Mouse (Mus musculus) monocyte, adult 59 days (primary cell): ENCODE measurements around the gene Trim56. TPM values are rescaled to one million over a fixed set of nuclear protein-coding genes. Genes with fewer than 3 reads are reported as not detected.

Experiments
- total RNA-seq, 2 experiments: library from RNA; stranded (reverse); gene quantifications; one replicate each; pipeline ENCODE4 v1.2.4; 2023

The Trim56 gene
- 10 to 100 TPM; 33.3 to 34.2 TPM for total RNA-seq

GRCm38 (mm10) chr5:137115866-137116847 is at the start of gene Trim56:
Trim56 (minus strand) TSS chr5:137116209.

DNA sequence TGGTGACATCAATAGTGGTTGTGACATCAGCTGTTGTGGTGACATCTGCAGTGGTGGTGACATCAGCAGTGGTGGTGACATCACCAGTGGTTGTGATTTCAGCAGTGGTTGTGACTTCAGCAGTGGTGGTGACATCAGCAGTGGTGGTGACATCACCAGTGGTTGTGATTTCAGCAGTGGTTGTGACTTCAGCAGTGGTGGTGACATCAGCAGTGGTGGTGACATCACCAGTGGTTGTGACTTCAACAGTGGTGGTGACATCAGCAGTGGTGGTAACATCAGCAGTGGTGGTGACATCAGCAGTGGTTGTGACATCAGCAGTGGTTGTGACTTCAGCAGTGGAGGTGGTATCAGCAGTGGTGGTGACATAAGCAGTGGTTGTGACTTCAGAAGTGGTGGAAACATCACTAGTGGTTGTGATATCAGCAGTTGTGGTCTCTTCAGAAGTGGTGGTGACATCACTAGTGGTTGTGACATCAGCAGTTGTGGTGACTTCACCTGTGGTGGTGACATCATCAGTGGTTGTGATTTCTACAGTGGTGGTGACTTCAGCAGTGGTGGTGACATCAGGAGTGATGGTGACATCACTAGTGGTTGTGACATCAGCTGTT is 33.4 kb upstream of the Trim56 start, which contains the start of gene Muc3:
Muc3 (minus strand) TSS at position 51 of the 611 bp plus-strand sequence.

DNA sequence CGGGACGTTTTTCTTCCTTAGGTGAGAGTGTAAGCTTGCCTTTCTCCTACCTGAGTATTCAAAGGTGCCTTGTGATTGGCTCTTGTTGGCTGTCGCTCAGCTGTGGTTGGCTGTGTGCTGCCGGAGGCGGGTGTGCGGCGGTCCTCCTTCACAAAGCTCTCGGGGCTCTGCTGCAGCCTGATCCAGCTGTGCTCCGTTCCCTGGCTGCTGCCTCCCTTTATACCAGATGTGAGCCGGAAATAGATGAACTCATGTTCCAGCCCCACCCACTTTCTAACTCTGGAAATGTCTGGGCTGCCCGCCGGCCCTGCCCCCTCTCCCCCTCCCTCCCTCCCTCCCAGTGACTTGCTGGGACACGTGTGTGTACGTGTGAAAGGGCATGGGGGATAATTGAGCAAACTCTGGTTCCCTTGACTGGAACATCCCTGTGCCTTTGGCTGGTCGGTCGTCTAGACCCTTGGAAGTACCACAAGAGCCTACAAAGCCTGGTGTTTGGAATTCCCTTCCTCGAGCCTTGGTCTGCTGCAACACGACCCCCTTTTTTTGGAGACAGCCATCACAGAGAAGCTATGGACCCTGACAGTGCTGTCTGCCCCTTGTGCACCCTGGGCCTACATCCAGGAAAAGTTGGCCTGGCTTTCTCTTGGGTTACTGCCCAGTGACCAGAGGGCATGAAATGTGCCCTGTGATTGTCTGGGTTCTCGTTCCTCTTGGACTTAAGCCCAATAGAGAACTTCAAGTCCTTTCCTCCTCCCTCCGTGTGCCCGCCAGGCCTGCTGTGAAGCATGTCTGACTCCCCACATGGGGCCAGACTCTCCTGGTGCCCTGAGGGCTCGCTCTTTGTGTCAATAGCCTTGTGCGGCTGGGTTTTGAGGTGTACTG is 43.7 kb downstream of the Trim56 start, which contains the start of gene Serpine1:
Serpine1 (minus strand) TSS at position 190 of the 882 bp plus-strand sequence.

Other genes with a start within 250 kb of the Trim56 start
- gene Col26a1, start 233.0 kb downstream of the Trim56 start, total RNA-seq: not detected
- gene Ift22, start 208.1 kb downstream of the Trim56 start, total RNA-seq: 1 to 10 TPM; 6.0 to 6.5 TPM
- gene Fis1, start 162.9 kb downstream of the Trim56 start, total RNA-seq: 100 to 1,000 TPM; 189 to 192 TPM
- gene Cldn15, start 149.6 kb downstream of the Trim56 start, total RNA-seq: 1 to 10 TPM; 1.1 to 2.3 TPM
- 100 to 1,000 TPM; 238 to 266 TPM for gene Plod3, start 129.2 kb downstream of the Trim56 start, total RNA-seq
- 10 to 100 TPM; 88.6 to 93.8 TPM for gene Znhit1, start 128.2 kb downstream of the Trim56 start, total RNA-seq
- gene Vgf, start 89.8 kb downstream of the Trim56 start, total RNA-seq: under 1 TPM in 1 of 2 experiments, not detected in 1; 0.33 TPM
- gene Ap1s1, start 70.1 kb downstream of the Trim56 start, total RNA-seq: 10 to 100 TPM; 27.4 to 28.5 TPM
- 1 to 10 TPM; 7.6 to 7.9 TPM for gene Serpine1, start 43.9 kb downstream of the Trim56 start, total RNA-seq
- gene Muc3, start 33.1 kb upstream of the Trim56 start, total RNA-seq: not detected
- not detected for gene Muc3a, start 96.2 kb upstream of the Trim56 start, total RNA-seq
- gene Ache, start 171.3 kb upstream of the Trim56 start, total RNA-seq: 1 to 10 TPM in 1 of 2 experiments, under 1 TPM in 1; 0.16 to 1.7 TPM
- under 1 TPM in 1 of 2 experiments, not detected in 1; 0.70 TPM for gene Ufsp1, start 178.4 kb upstream of the Trim56 start, total RNA-seq
- 100 to 1,000 TPM; 177 to 211 TPM for gene Srrt, start 191.5 kb upstream of the Trim56 start, total RNA-seq
- 10 to 100 TPM; 16.0 to 19.2 TPM for gene Trip6, start 198.2 kb upstream of the Trim56 start, total RNA-seq
- gene Slc12a9, start 217.4 kb upstream of the Trim56 start, total RNA-seq: 10 to 100 TPM; 74.1 to 74.2 TPM
- gene Ephb4, start 233.9 kb upstream of the Trim56 start, total RNA-seq: under 1 TPM in 1 of 2 experiments, not detected in 1; 0.30 TPM